Mouse (Mus musculus): Measurements from ENCODE around the gene Sec61a2. TPM values are rescaled to one million over a fixed set of nuclear protein-coding genes. Genes with fewer than 3 reads are reported as not detected.

Sec61a2 gene
- polyA plus RNA-seq, 1 experiment from 2014 or later = 18.2 TPM

GRCm38 (mm10) chr2:5889412-5889811 is 5.8 kb downstream of the Sec61a2 start:
- no peak for DNase-seq (ENCODE audit: low spot score)

GRCm38 (mm10) chr2:5888865-5889264 is 6.4 kb downstream of the Sec61a2 start:
- DNase-seq (ENCODE audit: low spot score) = no peak

DNA sequence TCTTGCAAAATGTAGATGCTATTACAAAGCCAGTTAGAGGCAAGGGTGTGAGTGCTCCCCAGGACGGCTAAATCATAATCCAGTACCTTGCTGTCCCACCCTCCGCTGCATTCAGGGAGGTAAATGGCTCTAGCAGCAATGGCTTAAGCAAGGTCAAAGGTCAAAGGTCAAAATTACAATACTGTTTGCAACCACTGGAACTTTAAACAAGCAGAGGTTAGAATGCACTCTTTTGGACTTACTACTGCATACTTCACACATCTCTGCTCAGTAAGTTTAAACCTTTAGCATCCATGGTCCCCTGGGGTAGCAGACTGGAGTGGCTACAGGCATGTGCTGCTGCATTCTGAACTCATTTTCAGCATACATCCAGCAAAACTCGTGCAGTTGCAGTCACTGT is 17.8 kb downstream of the Sec61a2 start:
- no peak for DNase-seq (ENCODE audit: low spot score)

- no peak for DNase-seq (ENCODE audit: low spot score)
These were observed 25.5 kb downstream of the Sec61a2 start for GRCm38 (mm10) chr2:5869746-5870145.

- no peak for DNase-seq (ENCODE audit: low spot score)
These were observed 27.6 kb downstream of the Sec61a2 start for GRCm38 (mm10) chr2:5867681-5868080.

- no peak for DNase-seq (ENCODE audit: low spot score)
These were observed 32.4 kb downstream of the Sec61a2 start, which contains the start of gene Gm13199 for GRCm38 (mm10) chr2:5862834-5863233. Gm13199 (minus strand) TSS chr2:5862934.

- DNase-seq (ENCODE audit: low spot score) = no peak
These were observed 43.4 kb downstream of the Sec61a2 start for GRCm38 (mm10) chr2:5851866-5852265.

DNA sequence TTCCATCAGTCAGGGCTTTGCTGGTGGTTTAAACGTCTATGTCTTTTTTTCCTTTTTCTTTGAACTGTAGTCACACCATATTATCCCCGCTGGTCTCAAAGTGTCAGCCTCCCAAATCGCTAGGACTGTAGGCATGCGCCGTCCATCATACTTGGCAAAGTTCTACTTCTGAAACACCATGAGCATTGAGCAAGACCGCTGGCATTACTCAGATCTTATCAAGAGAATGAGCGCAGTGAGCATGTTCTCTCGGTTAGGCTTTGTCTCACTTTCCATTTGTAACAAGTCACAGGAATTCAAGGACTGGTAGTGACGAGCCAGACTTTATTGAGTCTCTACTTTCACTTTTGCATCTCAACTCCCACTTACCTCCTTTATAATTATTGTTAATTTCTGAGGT is 44.1 kb downstream of the Sec61a2 start:
- DNase-seq (ENCODE audit: low spot score) = no peak

- DNase-seq (ENCODE audit: low spot score) = no peak
These were observed 49.4 kb downstream of the Sec61a2 start for GRCm38 (mm10) chr2:5845826-5846225.

DNA sequence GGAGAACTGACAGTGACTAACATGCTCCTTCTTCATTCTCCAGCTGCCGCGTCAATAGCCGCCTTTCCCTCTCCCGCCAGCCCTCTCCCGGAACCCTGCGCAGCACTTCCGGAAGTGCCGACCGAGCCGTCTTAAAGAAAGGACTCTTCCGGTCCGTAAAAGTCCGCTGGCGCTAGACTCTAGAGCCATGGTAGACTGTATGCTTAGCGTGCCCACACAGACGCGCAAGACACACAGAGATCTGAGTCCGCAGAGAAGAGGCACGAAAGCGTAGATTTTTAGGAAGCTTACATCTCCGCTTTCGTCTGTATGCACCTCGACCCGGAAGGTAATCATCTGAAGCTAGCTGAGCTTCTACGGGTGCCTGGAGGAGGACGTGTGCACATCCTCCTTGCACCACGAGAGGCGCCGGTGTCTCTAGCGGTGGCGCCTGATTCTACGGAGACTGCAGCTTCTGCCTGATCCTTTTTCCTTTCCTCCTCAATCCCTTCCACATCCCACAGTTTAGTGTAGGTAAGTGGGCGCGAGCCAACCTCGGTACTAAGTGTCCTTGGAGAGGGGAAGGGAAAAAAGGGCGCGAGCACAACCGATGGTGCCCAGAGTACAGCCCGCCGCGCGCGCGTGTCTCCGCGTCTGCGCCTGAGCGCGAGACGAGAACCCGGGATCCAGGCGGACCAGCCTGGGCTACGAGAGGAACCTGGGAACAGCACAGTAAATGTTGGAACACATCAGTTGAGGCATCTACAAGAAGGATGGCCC is 50.2 kb downstream of the Sec61a2 start, which contains the start of the genes Nudt5 and Cdc123:
Nudt5 (plus strand) TSS at position 147 of the 759 bp plus-strand sequence.
Cdc123 (minus strand) TSS at position 292 of the 759 bp plus-strand sequence.
- DNase-seq (ENCODE audit: low spot score) = peak; percentile 94

- DNase-seq (ENCODE audit: low spot score) = no peak
These were observed 50.9 kb downstream of the Sec61a2 start for GRCm38 (mm10) chr2:5844181-5844872.

GRCm38 (mm10) chr2:5840815-5841214 is 54.4 kb downstream of the Sec61a2 start:
- no peak for DNase-seq (ENCODE audit: low spot score)

GRCm38 (mm10) chr2:5825265-5825913 is 69.8 kb downstream of the Sec61a2 start:
- no peak for DNase-seq (ENCODE audit: low spot score)

- DNase-seq (ENCODE audit: low spot score) = no peak
These were observed 70.5 kb downstream of the Sec61a2 start for GRCm38 (mm10) chr2:5824685-5825084.

DNA sequence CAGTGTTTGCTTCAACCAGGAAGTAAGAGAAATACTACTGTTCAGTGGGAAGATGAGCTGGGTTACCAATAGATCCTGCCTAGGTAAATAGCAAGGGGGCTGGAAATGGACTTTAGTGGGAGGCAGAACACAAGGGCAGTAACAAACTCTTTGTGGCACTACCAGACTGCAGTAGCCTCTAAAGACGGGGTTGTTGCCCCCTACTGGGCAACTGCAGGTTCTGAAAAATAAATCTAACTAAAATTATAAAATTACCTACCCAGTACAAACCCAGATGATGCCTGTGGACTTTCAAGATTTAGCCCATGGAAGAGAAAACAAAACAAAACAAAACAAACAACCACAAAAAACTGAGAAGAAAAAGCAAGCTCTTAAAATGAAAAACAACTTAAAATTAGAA is 71.0 kb downstream of the Sec61a2 start:
- peak; percentile 19 for DNase-seq (ENCODE audit: low spot score)

DNA sequence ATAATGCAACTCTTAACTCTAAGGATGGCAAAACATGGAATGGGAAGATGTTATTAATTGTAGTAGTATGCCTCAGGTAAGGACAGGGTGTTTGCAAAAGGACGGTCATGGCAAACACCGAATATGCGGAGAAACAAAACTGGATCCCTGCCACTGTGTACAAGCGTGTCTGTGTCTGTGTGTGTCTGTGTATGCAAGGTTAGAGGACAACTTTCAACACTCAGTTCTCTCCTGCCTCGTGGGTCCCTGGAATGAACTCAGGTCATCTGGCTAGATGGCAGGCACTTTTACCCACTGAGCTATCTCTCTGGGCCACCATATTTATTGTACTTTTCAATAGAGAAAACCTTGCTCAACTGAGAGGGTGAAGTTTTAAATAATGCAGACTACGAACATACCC is 72.8 kb downstream of the Sec61a2 start:
- no peak for DNase-seq (ENCODE audit: low spot score)

GRCm38 (mm10) chr2:5821264-5821663 is 74.0 kb downstream of the Sec61a2 start:
- DNase-seq (ENCODE audit: low spot score) = no peak

Other genes starting within 250 kb of the Sec61a2 start
- gene Camk1d, start 180.9 kb downstream of the Sec61a2 start, polyA plus RNA-seq (2015; fragmentation: Nextera tagmentation; extraction: Ambion mirVana) = 10.0 and 14.4 TPM in 2 replicates
- gene Nudt5, start 50.4 kb downstream of the Sec61a2 start, polyA plus RNA-seq (2015; fragmentation: Nextera tagmentation; extraction: Ambion mirVana) = 75.2 and 90.3 TPM in 2 replicates
- gene Cdc123, start 50.3 kb downstream of the Sec61a2 start, polyA plus RNA-seq (2015; fragmentation: Nextera tagmentation; extraction: Ambion mirVana) = 289 and 292 TPM in 2 replicates
- 1.1 and 1.7 TPM in 2 replicates for gene Gm13199, start 32.5 kb downstream of the Sec61a2 start, polyA plus RNA-seq (2015; fragmentation: Nextera tagmentation; extraction: Ambion mirVana)
- 0.13 and 0.23 TPM in 2 replicates for gene Dhtkd1, start 47.4 kb upstream of the Sec61a2 start, polyA plus RNA-seq (2015; fragmentation: Nextera tagmentation; extraction: Ambion mirVana)
- 7.5 and 10.4 TPM in 2 replicates for gene Upf2, start 56.0 kb upstream of the Sec61a2 start, polyA plus RNA-seq (2015; fragmentation: Nextera tagmentation; extraction: Ambion mirVana)
- gene Proser2, start 234.8 kb upstream of the Sec61a2 start, polyA plus RNA-seq (2015; fragmentation: Nextera tagmentation; extraction: Ambion mirVana) = 2.9 and 3.3 TPM in 2 replicates

All from thymus, postnatal 0 days (tissue).